Mouse (Mus musculus): Measurements from ENCODE around the gene B3gnt2. TPM values are rescaled to one million over a fixed set of nuclear protein-coding genes. Genes with fewer than 3 reads are reported as not detected.

Gene B3gnt2
- polyA plus RNA-seq, 1 experiment = 35.4 TPM

- H3K27me3 ChIP-seq (ENCODE audit: control insufficient read depth, insufficient read depth, low read length) = no peaks in the 10 kb centered on the region
- H3K36me3 ChIP-seq (ENCODE audit: control insufficient read depth, insufficient read depth, low read length) = no peaks in the 10 kb centered on the region
- H3K27ac ChIP-seq (ENCODE audit: control insufficient read depth, insufficient read depth, low read length) = no peak overlapping the region
- peaks cover 47% of the 10 kb centered on the region for H3K4me1 ChIP-seq (replicated peaks; ENCODE audit: control insufficient read depth, insufficient read depth, low read length)
- H3K4me3 ChIP-seq (ENCODE audit: control insufficient read depth, insufficient read depth, low read length) = no peak overlapping the region
- 89% methylated on average over 6 of the region's 6 CpGs for WGBS
- no peak for TF ChIP-seq CTCF (IDR thresholded peaks at IDR 0.05; ENCODE audit: borderline replicate concordance, control insufficient read depth, extremely low read depth, insufficient read depth, low read length, poor library complexity)
- DNase-seq = no peak
These were observed 34.1 kb downstream of the B3gnt2 start for GRCm38 (mm10) chr11:22826665-22827064.

GRCm38 (mm10) chr11:22826051-22826450, 34.7 kb downstream of the B3gnt2 start:
- Histone ChIP-seq H3K4me1 (replicated peaks; ENCODE audit: control insufficient read depth, insufficient read depth, low read length) (peaks cover 49% of the 10 kb centered on the region), H3K27ac (ENCODE audit: control insufficient read depth, insufficient read depth, low read length) (no peak overlapping the region), H3K4me3 (ENCODE audit: control insufficient read depth, insufficient read depth, low read length) (no peak overlapping the region), H3K36me3 (ENCODE audit: control insufficient read depth, insufficient read depth, low read length) (no peaks in the 10 kb centered on the region), H3K27me3 (ENCODE audit: control insufficient read depth, insufficient read depth, low read length) (no peaks in the 10 kb centered on the region)
- no peak for TF ChIP-seq POLR2A (IDR thresholded peaks at IDR 0.05; ENCODE audit: control insufficient read depth, extremely low read depth, insufficient read depth, low read length, poor library complexity)
- TF ChIP-seq CTCF (IDR thresholded peaks at IDR 0.05; ENCODE audit: borderline replicate concordance, control insufficient read depth, extremely low read depth, insufficient read depth, low read length, poor library complexity) = no peak
- WGBS = 98% methylated on average over 14 of the region's 14 CpGs
- no peak for DNase-seq

- Histone ChIP-seq H3K4me1 (replicated peaks; ENCODE audit: control insufficient read depth, insufficient read depth, low read length) (peaks cover 48% of the 10 kb centered on the region), H3K27me3 (ENCODE audit: control insufficient read depth, insufficient read depth, low read length) (no peaks in the 10 kb centered on the region), H3K36me3 (ENCODE audit: control insufficient read depth, insufficient read depth, low read length) (no peaks in the 10 kb centered on the region), H3K27ac (ENCODE audit: control insufficient read depth, insufficient read depth, low read length) (no peak overlapping the region), H3K4me3 (ENCODE audit: control insufficient read depth, insufficient read depth, low read length) (no peak overlapping the region)
- 100% methylated on average over 1 of the region's 1 CpGs for WGBS
- TF ChIP-seq POLR2A (IDR thresholded peaks at IDR 0.05; ENCODE audit: control insufficient read depth, extremely low read depth, insufficient read depth, low read length, poor library complexity) = no peak
- TF ChIP-seq CTCF (IDR thresholded peaks at IDR 0.05; ENCODE audit: borderline replicate concordance, control insufficient read depth, extremely low read depth, insufficient read depth, low read length, poor library complexity) = no peak
- DNase-seq = no peak
These were observed 35.2 kb downstream of the B3gnt2 start for GRCm38 (mm10) chr11:22825548-22825947.

GRCm38 (mm10) chr11:22824049-22824705, 36.6 kb downstream of the B3gnt2 start:
- no peak overlapping the region for H3K4me3 ChIP-seq (ENCODE audit: control insufficient read depth, insufficient read depth, low read length)
- no peak for TF ChIP-seq POLR2A (IDR thresholded peaks at IDR 0.05; ENCODE audit: control insufficient read depth, extremely low read depth, insufficient read depth, low read length, poor library complexity)
- TF ChIP-seq CTCF (IDR thresholded peaks at IDR 0.05; ENCODE audit: borderline replicate concordance, control insufficient read depth, extremely low read depth, insufficient read depth, low read length, poor library complexity) = no peak
- H3K27ac ChIP-seq (ENCODE audit: control insufficient read depth, insufficient read depth, low read length) = no peak overlapping the region
- H3K36me3 ChIP-seq (ENCODE audit: control insufficient read depth, insufficient read depth, low read length) = no peaks in the 10 kb centered on the region
- WGBS = 56% methylated on average over 9 of the region's 9 CpGs
- no peak for DNase-seq
- no peaks in the 10 kb centered on the region for H3K27me3 ChIP-seq (ENCODE audit: control insufficient read depth, insufficient read depth, low read length)
- peaks cover 47% of the 10 kb centered on the region for H3K4me1 ChIP-seq (replicated peaks; ENCODE audit: control insufficient read depth, insufficient read depth, low read length)

GRCm38 (mm10) chr11:22821243-22821642, 39.5 kb downstream of the B3gnt2 start:
- WGBS = 80% methylated on average over 3 of the region's 3 CpGs
- Histone ChIP-seq H3K36me3 (ENCODE audit: control insufficient read depth, insufficient read depth, low read length) (no peaks in the 10 kb centered on the region), H3K27me3 (ENCODE audit: control insufficient read depth, insufficient read depth, low read length) (no peaks in the 10 kb centered on the region), H3K4me1 (replicated peaks; ENCODE audit: control insufficient read depth, insufficient read depth, low read length) (peaks cover 46% of the 10 kb centered on the region), H3K4me3 (ENCODE audit: control insufficient read depth, insufficient read depth, low read length) (no peak overlapping the region), H3K27ac (ENCODE audit: control insufficient read depth, insufficient read depth, low read length) (no peak overlapping the region)
- no peak for DNase-seq
- TF ChIP-seq POLR2A (IDR thresholded peaks at IDR 0.05; ENCODE audit: control insufficient read depth, extremely low read depth, insufficient read depth, low read length, poor library complexity) = no peak
- no peak for TF ChIP-seq CTCF (IDR thresholded peaks at IDR 0.05; ENCODE audit: borderline replicate concordance, control insufficient read depth, extremely low read depth, insufficient read depth, low read length, poor library complexity)

GRCm38 (mm10) chr11:22818371-22818770, 42.4 kb downstream of the B3gnt2 start:
- no peak for TF ChIP-seq POLR2A (IDR thresholded peaks at IDR 0.05; ENCODE audit: control insufficient read depth, extremely low read depth, insufficient read depth, low read length, poor library complexity)
- no peak for TF ChIP-seq CTCF (IDR thresholded peaks at IDR 0.05; ENCODE audit: borderline replicate concordance, control insufficient read depth, extremely low read depth, insufficient read depth, low read length, poor library complexity)
- DNase-seq = no peak
- 49% methylated on average over 5 of the region's 5 CpGs for WGBS
- Histone ChIP-seq H3K27ac (ENCODE audit: control insufficient read depth, insufficient read depth, low read length) (no peak overlapping the region), H3K36me3 (ENCODE audit: control insufficient read depth, insufficient read depth, low read length) (no peaks in the 10 kb centered on the region), H3K4me3 (ENCODE audit: control insufficient read depth, insufficient read depth, low read length) (no peak overlapping the region), H3K27me3 (ENCODE audit: control insufficient read depth, insufficient read depth, low read length) (no peaks in the 10 kb centered on the region), H3K4me1 (replicated peaks; ENCODE audit: control insufficient read depth, insufficient read depth, low read length) (peaks cover 60% of the 10 kb centered on the region)

GRCm38 (mm10) chr11:22815877-22816276, 44.9 kb downstream of the B3gnt2 start:
- Histone ChIP-seq H3K36me3 (ENCODE audit: control insufficient read depth, insufficient read depth, low read length) (no peaks in the 10 kb centered on the region), H3K4me3 (ENCODE audit: control insufficient read depth, insufficient read depth, low read length) (no peak overlapping the region), H3K27ac (ENCODE audit: control insufficient read depth, insufficient read depth, low read length) (peak overlapping the region; percentile 88), H3K4me1 (replicated peaks; ENCODE audit: control insufficient read depth, insufficient read depth, low read length) (peaks cover 53% of the 10 kb centered on the region), H3K27me3 (ENCODE audit: control insufficient read depth, insufficient read depth, low read length) (no peaks in the 10 kb centered on the region)
- DNase-seq = peak; percentile 67
- 3% methylated on average over 7 of the region's 7 CpGs for WGBS
- TF ChIP-seq POLR2A (IDR thresholded peaks at IDR 0.05; ENCODE audit: control insufficient read depth, extremely low read depth, insufficient read depth, low read length, poor library complexity) = 0 out of 2 replicates have a peak, but pooled peaks have one; percentile 20
- peak; percentile 17; the same call in 1 of the 2 replicates for TF ChIP-seq CTCF (IDR thresholded peaks at IDR 0.05; ENCODE audit: borderline replicate concordance, control insufficient read depth, extremely low read depth, insufficient read depth, low read length, poor library complexity)

Data from thymus, adult 2 months (tissue).